Mouse (Mus musculus): ENCODE data around the gene Resf1. TPM values are rescaled to one million over a fixed set of nuclear protein-coding genes. Genes with fewer than 3 reads are reported as not detected.

The Resf1 gene
- total and polyA plus RNA-seq, 3 experiments, result 12.9 to 103 (median 20.4) TPM

- no peak overlapping the region for H3K9ac ChIP-seq (ENCODE audit: control insufficient read depth, low read depth, low read length, poor library complexity, severe bottlenecking)
- no peak overlapping the region for H3K4me3 ChIP-seq (ENCODE audit: control insufficient read depth in 1 of 2, insufficient read depth in 1 of 2, low read depth in 2 of 2, low read length in 2 of 2)
- H3K36me3 ChIP-seq (ENCODE audit: control insufficient read depth in 1 of 2, insufficient read depth in 2 of 2, low read length in 2 of 2), result no peaks in the 10 kb centered on the region
- no peaks in the 10 kb centered on the region for H3K79me2 ChIP-seq (ENCODE audit: control insufficient read depth, insufficient read depth, low read length, poor library complexity)
- no peaks in the 10 kb centered on the region for H3K9me3 ChIP-seq (replicated peaks; ENCODE audit: insufficient read depth, low read length)
- H3K27ac ChIP-seq (ENCODE audit: control insufficient read depth, low read depth, low read length), result no peak overlapping the region
- no peaks in the 10 kb centered on the region for H3K4me1 ChIP-seq (ENCODE audit: control insufficient read depth in 1 of 2, insufficient read depth in 2 of 2, low read length in 2 of 2)
- no peaks in the 10 kb centered on the region for H3K27me3 ChIP-seq (ENCODE audit: control insufficient read depth in 1 of 2, insufficient read depth in 2 of 2, low read length in 2 of 2)
- no peak for TF ChIP-seq USF1 (IDR thresholded peaks at IDR 0.05; ENCODE audit: low read depth, low read length)
- no peak for TF ChIP-seq NELFE (IDR thresholded peaks at IDR 0.05; ENCODE audit: low read depth, low read length)
- no peak for TF ChIP-seq ZNF384 (IDR thresholded peaks at IDR 0.05; ENCODE audit: low read depth, low read length)
- TF ChIP-seq E2F4 (IDR thresholded peaks at IDR 0.05; ENCODE audit: borderline replicate concordance, low read depth, low read length), result no peak
- TF ChIP-seq RCOR1 (IDR thresholded peaks at IDR 0.05; ENCODE audit: low read depth, low read length), result no peak
- no peak for TF ChIP-seq POLR2A (IDR thresholded peaks at IDR 0.05; ENCODE audit: control insufficient read depth in 1 of 2, insufficient read depth in 1 of 2, low read depth in 1 of 2, low read length in 2 of 2, poor library complexity in 1 of 2)
- TF ChIP-seq CTCF (IDR thresholded peaks at IDR 0.05 in 2 of 3, conservative IDR thresholded peaks at IDR 0.05 in 1 of 3; ENCODE audit: control insufficient read depth in 1 of 3, insufficient read depth in 1 of 3, low read depth in 2 of 3, low read length in 3 of 3, poor library complexity in 1 of 3, severe bottlenecking in 1 of 3), result no peak
- TF ChIP-seq TAL1 (IDR thresholded peaks at IDR 0.05; ENCODE audit: low read length), result no peak
- no peak for TF ChIP-seq ELF1 (IDR thresholded peaks at IDR 0.05; ENCODE audit: low read depth, low read length)
- TF ChIP-seq SMC3 (IDR thresholded peaks at IDR 0.05; ENCODE audit: low read depth, low read length), result no peak
- TF ChIP-seq POLR2AphosphoS5 (IDR thresholded peaks at IDR 0.05; ENCODE audit: borderline replicate concordance, low read depth, low read length), result no peak
- no peak for TF ChIP-seq GATA1 (IDR thresholded peaks at IDR 0.05; ENCODE audit: low read depth, low read length)
- no peak for TF ChIP-seq KAT2A (conservative IDR thresholded peaks at IDR 0.05; ENCODE audit: low read depth, low read length)
- TF ChIP-seq MYB (IDR thresholded peaks at IDR 0.05; ENCODE audit: low read depth, low read length), result no peak
- TF ChIP-seq SIN3A (IDR thresholded peaks at IDR 0.05; ENCODE audit: low read length), result no peak
- DNase-seq (ENCODE audit: low read depth, low spot score), result no peak
Measured at GRCm38 (mm10) chr6:149267951-149268350, 41.3 kb upstream of the Resf1 start.

- no peak overlapping the region for H3K4me3 ChIP-seq (ENCODE audit: control insufficient read depth in 1 of 2, insufficient read depth in 1 of 2, low read depth in 2 of 2, low read length in 2 of 2)
- no peak overlapping the region for H3K9ac ChIP-seq (ENCODE audit: control insufficient read depth, low read depth, low read length, poor library complexity, severe bottlenecking)
- DNase-seq (ENCODE audit: low read depth, low spot score), result peak; percentile 92
- H3K79me2 ChIP-seq (ENCODE audit: control insufficient read depth, insufficient read depth, low read length, poor library complexity), result no peaks in the 10 kb centered on the region
- H3K27ac ChIP-seq (ENCODE audit: control insufficient read depth, low read depth, low read length), result peak overlapping the region; percentile 91
- H3K36me3 ChIP-seq (ENCODE audit: control insufficient read depth in 1 of 2, insufficient read depth in 2 of 2, low read length in 2 of 2), result peaks cover 0 to 18% of the 10 kb centered on the region in 2 experiments; a peak in 2 of 4 replicates
- no peaks in the 10 kb centered on the region for H3K9me3 ChIP-seq (replicated peaks; ENCODE audit: insufficient read depth, low read length)
- H3K27me3 ChIP-seq (ENCODE audit: control insufficient read depth in 1 of 2, insufficient read depth in 2 of 2, low read length in 2 of 2), result no peaks in the 10 kb centered on the region
- peaks cover 2 to 18% of the 10 kb centered on the region in 2 experiments; a peak in 3 of 4 replicates for H3K4me1 ChIP-seq (ENCODE audit: control insufficient read depth in 1 of 2, insufficient read depth in 2 of 2, low read length in 2 of 2)
- TF ChIP-seq MAZ (IDR thresholded peaks at IDR 0.05; ENCODE audit: low read depth, low read length) (peak; percentile 75), EP300 (IDR thresholded peaks at IDR 0.05; ENCODE audit: low read depth in 1 of 2, low read length in 2 of 2) (peak; percentile 96 to 98), POLR2A (IDR thresholded peaks at IDR 0.05; ENCODE audit: control insufficient read depth in 1 of 2, insufficient read depth in 1 of 2, low read depth in 1 of 2, low read length in 2 of 2, poor library complexity in 1 of 2) (no peak), ETS1 (IDR thresholded peaks at IDR 0.05; ENCODE audit: low read depth, low read length) (peak; percentile 92), ZMIZ1 (IDR thresholded peaks at IDR 0.05; ENCODE audit: low read depth, low read length) (peak; percentile 58; the same call in 1 of the 2 replicates), MEF2A (IDR thresholded peaks at IDR 0.05; ENCODE audit: extremely low read depth, insufficient replicate concordance, low read depth, low read length, poor library complexity, severe bottlenecking) (0 out of 2 replicates have a peak, but pooled peaks have one; percentile 52), RAD21 (IDR thresholded peaks at IDR 0.05; ENCODE audit: low read depth, low read length) (no peak), RCOR1 (IDR thresholded peaks at IDR 0.05; ENCODE audit: low read depth, low read length) (peak; percentile 90), BHLHE40 (IDR thresholded peaks at IDR 0.05; ENCODE audit: borderline replicate concordance, low read depth, low read length) (peak; percentile 67; the same call in 1 of the 2 replicates), NRF1 (IDR thresholded peaks at IDR 0.05; ENCODE audit: insufficient read depth, low read depth, low read length, poor library complexity, severe bottlenecking) (no peak), TCF12 (IDR thresholded peaks at IDR 0.05; ENCODE audit: low read depth, low read length) (peak; percentile 97), ZKSCAN1 (IDR thresholded peaks at IDR 0.05; ENCODE audit: low read depth, low read length) (no peak), MAFK (IDR thresholded peaks at IDR 0.05; ENCODE audit: borderline replicate concordance, low read depth, low read length) (peak; percentile 74), E2F4 (IDR thresholded peaks at IDR 0.05; ENCODE audit: borderline replicate concordance, low read depth, low read length) (peak; percentile 48; the same call in 1 of the 2 replicates), TBP (IDR thresholded peaks at IDR 0.05; ENCODE audit: low read depth, low read length) (no peak), HCFC1 (IDR thresholded peaks at IDR 0.05; ENCODE audit: low read depth, low read length) (peak; percentile 66), UBTF (IDR thresholded peaks at IDR 0.05; ENCODE audit: borderline replicate concordance, insufficient read depth, low read depth, low read length) (no peak), KAT2A (conservative IDR thresholded peaks at IDR 0.05; ENCODE audit: low read depth, low read length) (peak; percentile 40), POLR2AphosphoS2 (IDR thresholded peaks at IDR 0.05; ENCODE audit: low read length) (no peak)
Measured at GRCm38 (mm10) chr6:149278248-149278731, 30.9 kb upstream of the Resf1 start.

All from MEL (cell line).